Mouse (Mus musculus) kidney, adult 2 months (tissue): ENCODE results near the gene Lcn5.

Experiments
- CTCF ChIP-seq: fragments of 200-500 bp; conservative IDR thresholded peaks from 2 replicates; pipeline ENCODE4 v1.5.1; 2011; ENCODE audit warnings: low read depth, mild to moderate bottlenecking, control low read depth, low read length, moderate library complexity, mixed read lengths; ENCODE audit not compliant: insufficient read depth, insufficient read length
- POLR2A ChIP-seq: fragments of 200-500 bp; IDR thresholded peaks from one replicate; pipeline ENCODE4 v1.6.1; 2011; ENCODE audit warnings: low read depth, low read length, control low read depth

DNA sequence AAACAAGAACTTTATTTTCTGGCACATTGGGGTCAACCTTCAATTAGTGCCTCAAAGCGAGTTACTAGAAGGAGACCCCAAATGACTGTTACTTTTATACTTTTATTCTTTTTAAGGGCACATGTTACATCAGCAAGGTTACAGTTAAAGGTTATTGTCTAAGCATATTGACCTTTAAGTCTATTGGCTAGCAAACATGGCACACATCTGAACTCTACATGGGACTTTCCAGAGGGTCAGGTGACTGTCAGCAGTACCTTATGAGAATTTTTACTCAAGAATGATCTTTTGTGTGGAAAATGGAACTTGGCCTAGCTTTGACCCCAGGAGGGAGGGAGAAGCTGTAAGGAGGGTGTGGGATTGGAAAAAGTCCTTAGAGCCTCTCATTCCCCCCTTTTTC lies 8.8 kb downstream of the Lcn5 start:
- TF ChIP-seq POLR2A: no peak
- TF ChIP-seq CTCF: no peak
